In the genomic region with DNA sequence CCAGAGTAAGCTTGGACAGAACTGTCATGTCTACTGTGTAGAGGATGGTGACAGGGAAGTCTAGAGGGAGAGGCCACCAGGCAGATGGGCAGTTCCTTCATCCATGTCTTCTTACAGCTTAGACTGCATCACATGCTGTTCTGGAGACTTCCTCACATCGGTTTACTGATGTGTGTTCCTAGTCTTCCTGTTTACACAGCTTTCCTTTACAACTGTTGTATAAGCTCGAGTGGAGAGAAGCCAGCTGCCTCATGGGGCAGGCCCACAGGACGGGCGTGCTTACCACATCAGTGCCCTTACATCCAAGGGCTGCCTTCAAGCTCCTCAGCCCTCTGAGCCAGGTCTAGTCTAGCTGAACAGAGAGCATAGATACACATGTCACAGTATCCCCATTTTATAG, we compare ENCODE assay signal across 24 mouse cellular contexts. TPM values are rescaled to one million over a fixed set of nuclear protein-coding genes. Genes with fewer than 3 reads are reported as not detected.
A peak's percentile ranks its signal among the peaks of the same experiment; 100 is the strongest.
DNase-seq lines count a peak whose midpoint lies in the region; ATAC-seq and TF ChIP-seq lines count a peak whose summit lies in the region.
"Had no signal": no experiment of that assay in that cellular context is flagged by ENCODE, and none has a peak within 500 bp of the region (broad histone marks: within the 10 kb centered on the region; RNA-seq: fewer than 3 reads in every experiment).

No protein-coding gene starts in this region.

- DNase-seq in cerebellum, adult 9-11 months = peak; percentile 9
- DNase-seq in cerebellum, postnatal 14 days = no peak
- peak; percentile 28 to 68 for DNase-seq in lung, adult 18-20 months
- DNase-seq in lung, adult 2 months = no peak
- DNase-seq in lung, postnatal 4 days = peak; percentile 28 to 69
- no peak for DNase-seq in left cerebral cortex, postnatal 36 days (ENCODE audit: low spot score in 2 of 2)
- no peak for DNase-seq in adrenal gland, adult (ENCODE audit: inconsistent age in 2 of 2, low spot score in 1 of 2)
- DNase-seq: adrenal gland, adult 2 months; gastrocnemius, postnatal 25 days; heart, postnatal 10 days; kidney, postnatal 36 days; layer of hippocampus, adult 9-11 months; liver, embryonic 13.5 days had no signal

- no peak overlapping the region for H3K4me3 ChIP-seq in lung, adult 2 months (replicated peaks; ENCODE audit: extremely low read depth, low read depth, low read length)
- H3K4me3 ChIP-seq in lung, embryonic 16.5 days (ENCODE audit: low read length) = no peak overlapping the region
- H3K4me3 ChIP-seq: forebrain, embryonic 15.5 days; heart, embryonic 12.5 days; hindbrain, embryonic 10.5 days; intestine, embryonic 15.5 days; liver, embryonic 13.5 days; midbrain, embryonic 10.5 days; myocyte; neural tube, embryonic 13.5 days had no signal

- ATAC-seq in lung, embryonic 16.5 days (ENCODE audit: low read depth) = peak; percentile 84
- ATAC-seq: forebrain, embryonic 15.5 days; hindbrain, embryonic 16.5 days; intestine, embryonic 15.5 days; midbrain, embryonic 16.5 days; Patski had no signal

- no peak overlapping the region for H3K4me2 ChIP-seq in lung, embryonic 16.5 days (ENCODE audit: low read depth, low read length)
- H3K4me2 ChIP-seq: forebrain, embryonic 15.5 days; heart, embryonic 12.5 days; intestine, embryonic 15.5 days; liver, embryonic 13.5 days; neural tube, embryonic 13.5 days had no signal

- no peaks in the 10 kb centered on the region for H3K27me3 ChIP-seq in lung, embryonic 16.5 days (ENCODE audit: control insufficient read depth, insufficient read depth, low read depth, low read length)
- H3K27me3 ChIP-seq: forebrain, embryonic 15.5 days; heart, embryonic 12.5 days; intestine, embryonic 15.5 days; liver, embryonic 13.5 days; neural tube, embryonic 13.5 days had no signal

- no peak overlapping the region for H3K27ac ChIP-seq in lung, embryonic 16.5 days (ENCODE audit: low read length)
- H3K27ac ChIP-seq: forebrain, embryonic 15.5 days; hindbrain, embryonic 10.5 days; intestine, embryonic 15.5 days; liver, embryonic 13.5 days; midbrain, embryonic 10.5 days; neural tube, embryonic 13.5 days had no signal

- 28% methylated on average over 4 of the region's 4 CpGs for WGBS in lung, adult 2 months
- WGBS in lung, embryonic 16.5 days = 19% methylated on average over 4 of the region's 4 CpGs

- TF ChIP-seq POLR2A in lung, adult 2 months (IDR thresholded peaks at IDR 0.05; ENCODE audit: borderline replicate concordance, extremely low read depth, low read depth, low read length) = no peak

- H3K4me1 ChIP-seq in lung, adult 2 months (ENCODE audit: control insufficient read depth, insufficient read depth, low read length) = peaks cover 4% of the 10 kb centered on the region
- H3K4me1 ChIP-seq in lung, embryonic 16.5 days (replicated peaks; ENCODE audit: control insufficient read depth, insufficient read depth, low read length) = no peaks in the 10 kb centered on the region
- H3K4me1 ChIP-seq: liver, embryonic 13.5 days had no signal

- no peaks in the 10 kb centered on the region for H3K9me3 ChIP-seq in lung, embryonic 16.5 days (ENCODE audit: control insufficient read depth, low read length)
- H3K9me3 ChIP-seq: forebrain, embryonic 15.5 days; heart, embryonic 12.5 days; hindbrain, embryonic 10.5 days; intestine, embryonic 15.5 days; liver, embryonic 13.5 days; midbrain, embryonic 10.5 days; neural tube, embryonic 13.5 days had no signal

- intact Hi-C loops in left cerebral cortex, postnatal 36 days (cut with DNase I) = no loop called here

- H3K36me3 ChIP-seq in lung, embryonic 16.5 days (ENCODE audit: control insufficient read depth, insufficient read depth, low read length) = no peaks in the 10 kb centered on the region
- H3K36me3 ChIP-seq: intestine, embryonic 15.5 days; liver, embryonic 13.5 days had no signal

- no peak for TF ChIP-seq CTCF in lung, adult 2 months (IDR thresholded peaks at IDR 0.05; ENCODE audit: insufficient read depth, low read length)

- H3K9ac ChIP-seq in lung, embryonic 16.5 days (ENCODE audit: low read length) = no peak overlapping the region
- H3K9ac ChIP-seq: forebrain, embryonic 15.5 days; heart, embryonic 12.5 days; intestine, embryonic 15.5 days; liver, embryonic 13.5 days; neural tube, embryonic 13.5 days had no signal

RNA-seq across cellular contexts. Expression of gene Gnao1, which starts 15.6 kb away (rescaled TPM):
- 31.8 and 38.4 TPM in 2 replicates for polyA plus RNA-seq in lung, adult 2 months (2012; rRNA removed)
- polyA plus RNA-seq in lung, embryonic 16.5 days (2015; fragmentation: Nextera tagmentation; extraction: Ambion mirVana) = 3.7 and 4.7 TPM in 2 replicates
- total RNA-seq in left cerebral cortex, postnatal 36 days (2021) = 100 to 1,000 TPM; 735 to 741 TPM

Comparison
In these comparisons a context has a peak if more than half of its experiments do, and no peak if none do; other contexts are left out.
1. DNase-seq: peak in cerebellum, adult 9-11 months (single experiment), lung, adult 18-20 months (2 of 2) and lung, postnatal 4 days (2 of 2); none in cerebellum, postnatal 14 days (0 of 2), lung, adult 2 months (single experiment), left cerebral cortex, postnatal 36 days (0 of 2) and adrenal gland, adult (0 of 2).